11 mouse cellular contexts compared by ENCODE assay signal in genomic region chr3:96222774-96223173, GRCm38 (mm10). TPM values are rescaled to one million over a fixed set of nuclear protein-coding genes. Genes with fewer than 3 reads are reported as not detected.
A peak's percentile ranks its signal among the peaks of the same experiment; 100 is the strongest.
DNase-seq lines count a peak whose midpoint lies in the region; ATAC-seq and TF ChIP-seq lines count a peak whose summit lies in the region.
"Had no signal": no experiment of that assay in that cellular context is flagged by ENCODE, and none has a peak within 500 bp of the region (broad histone marks: within the 10 kb centered on the region; RNA-seq: fewer than 3 reads in every experiment).

No protein-coding gene starts in this region.

- TF ChIP-seq CTCF in testis, adult 2 months (IDR thresholded peaks at IDR 0.05; ENCODE audit: control insufficient read depth, insufficient read depth, insufficient replicate concordance, low read depth, low read length) = no peak
- no peak for TF ChIP-seq CTCF in stomach, postnatal 0 days (IDR thresholded peaks at IDR 0.05; ENCODE audit: low read depth)

- H3K9me3 ChIP-seq in heart, embryonic 14.5 days (ENCODE audit: control insufficient read depth, low read length) = no peaks in the 10 kb centered on the region
- no peaks in the 10 kb centered on the region for H3K9me3 ChIP-seq in heart, embryonic 12.5 days (replicated peaks)
- H3K9me3 ChIP-seq in liver, embryonic 15.5 days (replicated peaks) = no peaks in the 10 kb centered on the region
- H3K9me3 ChIP-seq in stomach, postnatal 0 days (ENCODE audit: control insufficient read depth, low read length) = no peaks in the 10 kb centered on the region

- DNase-seq in testis, postnatal 14 days (ENCODE audit: low spot score) = no peak
- DNase-seq in stomach, postnatal 0 days (ENCODE audit: low spot score) = no peak
- DNase-seq in right cerebral cortex, adult 18-20 months = no peak
- DNase-seq in adipocyte (ENCODE audit: low spot score) = no peak
- DNase-seq: adrenal gland, postnatal 10 days; kidney, adult 18-20 months; lung, postnatal 36 days had no signal

- WGBS in heart, embryonic 14.5 days = 92% methylated on average over 4 of the region's 4 CpGs
- WGBS in heart, embryonic 12.5 days = 87% methylated on average over 4 of the region's 4 CpGs
- 85% methylated on average over 4 of the region's 4 CpGs for WGBS in liver, embryonic 15.5 days (ENCODE audit: insufficient replicate concordance)
- 75% methylated on average over 4 of the region's 4 CpGs for WGBS in stomach, postnatal 0 days

- no peak overlapping the region for H3K9ac ChIP-seq in heart, embryonic 14.5 days (ENCODE audit: low read length)
- no peak overlapping the region for H3K9ac ChIP-seq in heart, embryonic 12.5 days
- peak overlapping the region; percentile 84 for H3K9ac ChIP-seq in liver, embryonic 15.5 days
- no peak overlapping the region for H3K9ac ChIP-seq in stomach, postnatal 0 days (ENCODE audit: low read length)

- H3K27me3 ChIP-seq in heart, embryonic 14.5 days (ENCODE audit: control insufficient read depth, insufficient read depth, low read length) = no peaks in the 10 kb centered on the region
- no peaks in the 10 kb centered on the region for H3K27me3 ChIP-seq in heart, embryonic 12.5 days (replicated peaks)
- no peaks in the 10 kb centered on the region for H3K27me3 ChIP-seq in testis, adult 2 months (ENCODE audit: control insufficient read depth, insufficient read depth, low read length)
- H3K27me3 ChIP-seq in liver, embryonic 15.5 days = no peaks in the 10 kb centered on the region
- no peaks in the 10 kb centered on the region for H3K27me3 ChIP-seq in stomach, postnatal 0 days (ENCODE audit: control insufficient read depth, insufficient read depth, low read length)

- H3K27ac ChIP-seq in heart, embryonic 14.5 days (replicated peaks in 1 of 2; ENCODE audit: control insufficient read depth in 1 of 2, insufficient read depth in 1 of 2, low read depth in 2 of 2, low read length in 2 of 2) = no peak overlapping the region
- no peak overlapping the region for H3K27ac ChIP-seq in heart, embryonic 12.5 days (ENCODE audit: poor library complexity, severe bottlenecking)
- H3K27ac ChIP-seq in testis, adult 2 months (ENCODE audit: control insufficient read depth, insufficient read depth, low read depth, low read length) = no peak overlapping the region
- peak overlapping the region; percentile 100 for H3K27ac ChIP-seq in liver, embryonic 15.5 days (replicated peaks)
- H3K27ac ChIP-seq in stomach, postnatal 0 days (replicated peaks) = no peak overlapping the region

- peaks cover 9 to 30% of the 10 kb centered on the region in 2 experiments for H3K4me1 ChIP-seq in heart, embryonic 14.5 days (ENCODE audit: control insufficient read depth in 2 of 2, insufficient read depth in 2 of 2, low read length in 2 of 2)
- H3K4me1 ChIP-seq in heart, embryonic 12.5 days (replicated peaks) = peaks cover 49% of the 10 kb centered on the region
- peaks cover 2% of the 10 kb centered on the region for H3K4me1 ChIP-seq in testis, adult 2 months (ENCODE audit: control insufficient read depth, insufficient read depth, low read length)
- H3K4me1 ChIP-seq in liver, embryonic 15.5 days (replicated peaks) = peaks cover 60% of the 10 kb centered on the region
- 0 out of 2 replicates have a peak, but pooled peaks cover 5% of the 10 kb centered on the region for H3K4me1 ChIP-seq in stomach, postnatal 0 days (replicated peaks; ENCODE audit: control insufficient read depth, insufficient read depth)

- no peak for ATAC-seq in heart, embryonic 14.5 days (ENCODE audit: insufficient number of reproducible peaks, insufficient read depth, low FRiP score, low read depth)
- no peak for ATAC-seq in heart, embryonic 12.5 days (ENCODE audit: insufficient number of reproducible peaks, low FRiP score)
- ATAC-seq in liver, embryonic 15.5 days (ENCODE audit: insufficient read depth) = no peak
- ATAC-seq in stomach, postnatal 0 days (ENCODE audit: low FRiP score, low TSS enrichment) = no peak

- no peak for TF ChIP-seq POLR2A in testis, adult 2 months (IDR thresholded peaks at IDR 0.05; ENCODE audit: control insufficient read depth, low read depth, low read length)

- no peak overlapping the region for H3K4me3 ChIP-seq in heart, embryonic 14.5 days (ENCODE audit: control insufficient read depth in 1 of 2, insufficient read depth in 1 of 2, low read depth in 1 of 2, low read length in 2 of 2)
- no peak overlapping the region for H3K4me3 ChIP-seq in heart, embryonic 12.5 days
- peak overlapping the region; percentile 14; the same call in 1 of the 2 replicates for H3K4me3 ChIP-seq in testis, adult 2 months (ENCODE audit: control insufficient read depth, low read depth, low read length)
- H3K4me3 ChIP-seq in liver, embryonic 15.5 days (replicated peaks) = peak overlapping the region; percentile 64
- H3K4me3 ChIP-seq in stomach, postnatal 0 days (ENCODE audit: low read depth, low read length) = no peak overlapping the region

- TF ChIP-seq EP300 in stomach, postnatal 0 days (optimal IDR thresholded peaks at IDR 0.05) = no peak

- H3K4me2 ChIP-seq in heart, embryonic 14.5 days (ENCODE audit: low read length) = peak overlapping the region; percentile 76
- no peak overlapping the region for H3K4me2 ChIP-seq in heart, embryonic 12.5 days
- H3K4me2 ChIP-seq in liver, embryonic 15.5 days = peak overlapping the region; percentile 88
- peak overlapping the region; percentile 8; the same call in 1 of the 2 replicates for H3K4me2 ChIP-seq in stomach, postnatal 0 days (replicated peaks; ENCODE audit: low read depth)

- H3K36me3 ChIP-seq in heart, embryonic 14.5 days (ENCODE audit: control insufficient read depth, insufficient read depth, low read length) = no peaks in the 10 kb centered on the region
- no peaks in the 10 kb centered on the region for H3K36me3 ChIP-seq in heart, embryonic 12.5 days
- no peaks in the 10 kb centered on the region for H3K36me3 ChIP-seq in testis, adult 2 months (ENCODE audit: control insufficient read depth, insufficient read depth, low read length)
- no peaks in the 10 kb centered on the region for H3K36me3 ChIP-seq in liver, embryonic 15.5 days (replicated peaks)
- H3K36me3 ChIP-seq in stomach, postnatal 0 days (ENCODE audit: control insufficient read depth, insufficient read depth, low read length) = no peaks in the 10 kb centered on the region

RNA-seq across cellular contexts. Expression of gene Hist2h2be, which starts 1.9 kb away (rescaled TPM):
- polyA plus RNA-seq in heart, embryonic 14.5 days (2014; fragmentation: Nextera tagmentation; extraction: Ambion mirVana) = 6.8 and 7.6 TPM in 2 replicates
- 5.0 and 5.7 TPM in 2 replicates for polyA plus RNA-seq in heart, embryonic 12.5 days (2016; fragmentation: Nextera tagmentation; extraction: Ambion mirVana)
- polyA plus RNA-seq in testis, adult 2 months (2012; rRNA removed) = 11.3 and 13.0 TPM in 2 replicates
- polyA plus RNA-seq in liver, embryonic 15.5 days (2015; fragmentation: Nextera tagmentation; extraction: Ambion mirVana) = 6.5 and 7.7 TPM in 2 replicates
- polyA plus RNA-seq in stomach, postnatal 0 days (2015; fragmentation: Nextera tagmentation; extraction: Ambion mirVana) = 3.2 and 3.4 TPM in 2 replicates

RNA-seq across cellular contexts. Expression of gene Hist2h2ac, which starts 2.1 kb away (rescaled TPM):
- polyA plus RNA-seq in heart, embryonic 14.5 days (2014; fragmentation: Nextera tagmentation; extraction: Ambion mirVana) = 3.2 and 4.7 TPM in 2 replicates
- 4.4 and 5.9 TPM in 2 replicates for polyA plus RNA-seq in heart, embryonic 12.5 days (2016; fragmentation: Nextera tagmentation; extraction: Ambion mirVana)
- polyA plus RNA-seq in testis, adult 2 months (2012; rRNA removed) = 7.3 and 9.4 TPM in 2 replicates
- polyA plus RNA-seq in liver, embryonic 15.5 days (2015; fragmentation: Nextera tagmentation; extraction: Ambion mirVana) = 16.1 and 18.0 TPM in 2 replicates
- polyA plus RNA-seq in stomach, postnatal 0 days (2015; fragmentation: Nextera tagmentation; extraction: Ambion mirVana) = 3.1 and 6.2 TPM in 2 replicates

RNA-seq across cellular contexts. Expression of gene Hist2h2ab, which starts 3.1 kb away (rescaled TPM):
- polyA plus RNA-seq in heart, embryonic 14.5 days (2014; fragmentation: Nextera tagmentation; extraction: Ambion mirVana) = 1.3 TPM in 1 of 2 replicates, not detected in the other
- polyA plus RNA-seq in heart, embryonic 12.5 days (2016; fragmentation: Nextera tagmentation; extraction: Ambion mirVana) = not detected in 2 replicates
- 3.7 and 3.9 TPM in 2 replicates for polyA plus RNA-seq in testis, adult 2 months (2012; rRNA removed)
- 0.40 and 0.58 TPM in 2 replicates for polyA plus RNA-seq in liver, embryonic 15.5 days (2015; fragmentation: Nextera tagmentation; extraction: Ambion mirVana)
- 0.68 TPM in 1 of 2 replicates, not detected in the other for polyA plus RNA-seq in stomach, postnatal 0 days (2015; fragmentation: Nextera tagmentation; extraction: Ambion mirVana)

RNA-seq across cellular contexts. Expression of gene Bola1, which starts 3.3 kb away (rescaled TPM):
- polyA plus RNA-seq in heart, embryonic 14.5 days (2014; fragmentation: Nextera tagmentation; extraction: Ambion mirVana) = 50.2 and 56.1 TPM in 2 replicates
- polyA plus RNA-seq in heart, embryonic 12.5 days (2016; fragmentation: Nextera tagmentation; extraction: Ambion mirVana) = 44.4 and 45.6 TPM in 2 replicates
- 38.3 and 47.3 TPM in 2 replicates for polyA plus RNA-seq in testis, adult 2 months (2012; rRNA removed)
- 32.1 and 34.6 TPM in 2 replicates for polyA plus RNA-seq in liver, embryonic 15.5 days (2015; fragmentation: Nextera tagmentation; extraction: Ambion mirVana)
- 53.6 and 55.1 TPM in 2 replicates for polyA plus RNA-seq in stomach, postnatal 0 days (2015; fragmentation: Nextera tagmentation; extraction: Ambion mirVana)

RNA-seq across cellular contexts. Expression of gene Hist2h3c2, which starts 16.2 kb away (rescaled TPM):
- 3.2 and 6.4 TPM in 2 replicates for polyA plus RNA-seq in heart, embryonic 14.5 days (2014; fragmentation: Nextera tagmentation; extraction: Ambion mirVana)
- polyA plus RNA-seq in heart, embryonic 12.5 days (2016; fragmentation: Nextera tagmentation; extraction: Ambion mirVana) = 2.5 and 3.7 TPM in 2 replicates
- polyA plus RNA-seq in testis, adult 2 months (2012; rRNA removed) = 18.0 and 18.3 TPM in 2 replicates
- polyA plus RNA-seq in liver, embryonic 15.5 days (2015; fragmentation: Nextera tagmentation; extraction: Ambion mirVana) = 10.8 and 13.6 TPM in 2 replicates
- 1.2 and 2.8 TPM in 2 replicates for polyA plus RNA-seq in stomach, postnatal 0 days (2015; fragmentation: Nextera tagmentation; extraction: Ambion mirVana)

Comparison
In these comparisons a context has a peak if more than half of its experiments do, and no peak if none do; other contexts are left out.
1. H3K4me3 ChIP-seq: peak in testis, adult 2 months (single experiment) and liver, embryonic 15.5 days (single experiment); none in heart, embryonic 14.5 days (0 of 2), heart, embryonic 12.5 days (single experiment) and stomach, postnatal 0 days (single experiment).